Mouse (Mus musculus) granulocyte monocyte progenitor cell, adult 5-6 weeks (primary cell): Measurements from ENCODE around the gene Cd96. TPM values are rescaled to one million over a fixed set of nuclear protein-coding genes. Genes with fewer than 3 reads are reported as not detected.

Experiments
- ATAC-seq: replicated peaks from 2 replicates; pipeline ENCODE4 v1.8.0; 2016; ENCODE audit warnings: mild to moderate bottlenecking, moderate TSS enrichment, inconsistent platforms; ENCODE audit not compliant: poor library complexity, severe bottlenecking
- total RNA-seq, 2 experiments: library from RNA; stranded (forward) in 1 of 2; stranded (reverse) in 1 of 2; fragments of 200-712, 200-1000 nt in 1 of 2; fragments of >200 nt in 1 of 2; fragmentation: Nextera tagmentation in 1 of 2; gene quantifications; 2 replicates each; pipeline ENCODE4 v1.2.3; 2014 to 2017

The Cd96 gene
- total RNA-seq, 2 experiments from 2014 or later = 0.92 to 1.1 TPM

GRCm38 (mm10) chr16:45998231-45998630 is 121.8 kb downstream of the Cd96 start:
- ATAC-seq = no peak

- no peak; the same call in 1 of the 2 replicates for ATAC-seq
Observed at GRCm38 (mm10) chr16:45990901-45991676, 129.0 kb downstream of the Cd96 start.

DNA sequence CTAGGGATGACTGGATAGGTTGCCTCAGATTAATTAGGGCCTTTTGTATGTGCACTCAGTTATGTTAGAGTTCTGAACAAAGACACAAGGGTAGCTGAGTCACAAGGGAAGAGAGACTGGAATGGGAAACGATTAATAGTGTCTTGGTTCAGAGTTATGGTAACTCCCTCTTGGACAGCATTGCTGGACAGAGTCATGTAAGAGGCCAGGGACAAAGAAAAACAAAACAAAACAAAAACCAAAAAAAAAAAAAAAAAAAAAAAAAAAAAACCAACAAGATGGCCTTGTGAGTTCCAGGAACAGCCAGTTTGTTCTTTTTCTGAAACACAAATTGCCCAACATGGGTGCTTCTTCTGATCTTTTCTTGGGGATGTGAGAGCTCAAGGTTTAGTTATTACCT is 133.8 kb downstream of the Cd96 start:
- no peak for ATAC-seq

Other genes with a start within 250 kb of the Cd96 start
- 1.4 and 9.0 TPM in 2 replicates for gene Phldb2, start 166.7 kb downstream of the Cd96 start, total RNA-seq (2014; fragmentation: Nextera tagmentation)
- gene Phldb2, start 166.7 kb downstream of the Cd96 start, total RNA-seq (2017) = 3.1 and 4.3 TPM in 2 replicates
- gene Plcxd2, start 110.0 kb downstream of the Cd96 start, total RNA-seq (2014; fragmentation: Nextera tagmentation) = 2.4 and 2.8 TPM in 2 replicates
- gene Plcxd2, start 110.0 kb downstream of the Cd96 start, total RNA-seq (2017) = 5.3 and 5.8 TPM in 2 replicates
- 3.2 and 3.7 TPM in 2 replicates for gene Gm4737, start 34.8 kb upstream of the Cd96 start, total RNA-seq (2014; fragmentation: Nextera tagmentation)
- gene Gm4737, start 34.8 kb upstream of the Cd96 start, total RNA-seq (2017) = 16.5 and 22.8 TPM in 2 replicates